Mouse (Mus musculus): Measurements from ENCODE around the gene Slc38a9.
"Not testable (repeated sequence)": the region's sequence is repeated elsewhere in the genome, so short reads cannot be mapped to it uniquely, and the experiment has no call there.

Gene Slc38a9

DNA sequence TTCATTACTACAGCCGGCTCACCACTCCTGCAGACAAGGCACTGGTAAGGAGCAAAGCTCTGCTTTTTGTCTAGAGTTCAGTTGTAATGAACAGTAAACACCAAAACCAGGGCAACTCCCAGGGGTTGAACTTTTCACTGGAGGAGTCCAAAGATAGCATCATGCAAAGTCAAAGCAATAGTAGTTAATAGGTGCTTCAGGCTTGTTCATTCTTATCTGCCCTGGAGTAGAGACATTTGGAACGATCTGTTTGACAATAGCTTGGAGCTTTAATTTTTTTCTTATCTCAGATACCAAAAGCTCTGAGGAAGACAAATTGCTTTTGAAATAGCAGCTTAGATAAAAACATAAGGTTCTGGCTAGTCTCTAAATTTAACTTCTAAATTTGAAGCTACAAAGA is 25.6 kb downstream of the Slc38a9 start:
- DNase-seq = no peak

- DNase-seq = no peak
Observed at GRCm38 (mm10) chr13:112692870-112693553, 32.5 kb downstream of the Slc38a9 start.

DNA sequence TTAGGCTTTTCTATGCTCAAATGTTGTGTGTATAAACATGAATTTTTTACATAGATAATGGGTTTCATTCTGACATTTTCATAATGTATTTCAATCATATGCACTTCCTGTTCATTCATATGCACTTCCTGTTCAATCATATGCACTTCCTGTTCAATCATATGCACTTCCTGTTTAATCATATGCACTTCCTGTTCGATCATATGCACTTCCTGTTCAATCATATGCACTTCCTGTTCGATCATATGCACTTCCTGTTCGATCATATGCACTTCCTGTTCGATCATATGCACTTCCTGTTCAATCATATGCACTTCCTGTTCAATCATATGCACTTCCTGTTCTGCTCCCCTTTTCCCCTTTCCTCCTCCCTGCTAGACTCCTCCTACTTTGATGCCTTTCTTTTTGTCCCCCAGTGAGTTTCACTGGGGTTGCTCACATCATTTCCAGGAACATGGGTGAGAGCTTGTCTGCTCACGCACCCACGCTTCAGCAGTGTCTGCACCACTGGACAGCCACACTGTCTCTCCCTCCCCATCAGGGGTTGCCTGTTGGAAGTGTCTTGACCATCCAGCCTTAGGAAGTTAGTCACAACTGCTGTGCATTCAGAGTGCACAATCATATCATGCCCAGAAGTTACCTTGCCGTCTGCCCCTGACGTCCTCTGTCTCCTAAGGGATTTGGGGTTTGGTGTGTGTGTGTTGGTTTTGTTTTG is 35.1 kb downstream of the Slc38a9 start:
- DNase-seq = no peak

DNA sequence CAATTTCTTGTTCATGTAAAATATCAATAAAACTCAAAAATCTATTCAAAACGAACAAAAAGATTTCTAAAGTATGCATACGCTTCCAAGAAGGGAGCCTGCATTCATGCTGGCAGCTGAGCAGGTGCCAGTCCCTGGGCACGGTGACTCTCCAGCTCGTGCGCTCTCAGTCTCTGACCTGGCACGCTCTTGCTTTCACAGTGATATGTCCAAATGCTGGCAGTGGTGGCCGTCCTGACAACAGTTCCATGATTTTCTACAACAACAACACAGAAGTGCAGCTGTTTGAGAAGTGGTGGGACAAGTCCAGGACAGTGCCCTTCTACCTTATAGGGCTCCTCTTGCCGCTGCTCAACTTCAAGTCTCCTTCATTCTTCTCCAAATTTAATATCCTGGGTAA is 40.7 kb downstream of the Slc38a9 start:
- DNase-seq = no peak

DNA sequence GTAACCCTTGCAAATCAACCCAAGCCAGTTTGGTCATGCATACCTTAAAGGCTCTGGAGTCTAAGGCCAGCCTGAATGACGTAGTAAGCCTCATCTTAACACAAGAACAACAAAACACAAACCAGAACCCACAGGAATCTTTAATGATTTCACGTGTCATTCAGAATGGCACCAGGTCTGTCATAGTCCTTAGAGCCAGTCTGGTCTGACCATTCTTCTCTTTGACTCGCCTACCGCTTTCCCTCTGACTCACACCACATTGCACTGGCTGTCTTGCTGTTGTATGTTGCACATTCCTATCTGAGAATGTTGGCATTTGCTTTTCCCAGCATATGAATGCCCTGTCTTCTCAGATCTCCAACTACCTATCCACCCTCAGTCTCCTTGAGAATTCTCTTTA is 45.8 kb downstream of the Slc38a9 start:
- no peak for DNase-seq

DNA sequence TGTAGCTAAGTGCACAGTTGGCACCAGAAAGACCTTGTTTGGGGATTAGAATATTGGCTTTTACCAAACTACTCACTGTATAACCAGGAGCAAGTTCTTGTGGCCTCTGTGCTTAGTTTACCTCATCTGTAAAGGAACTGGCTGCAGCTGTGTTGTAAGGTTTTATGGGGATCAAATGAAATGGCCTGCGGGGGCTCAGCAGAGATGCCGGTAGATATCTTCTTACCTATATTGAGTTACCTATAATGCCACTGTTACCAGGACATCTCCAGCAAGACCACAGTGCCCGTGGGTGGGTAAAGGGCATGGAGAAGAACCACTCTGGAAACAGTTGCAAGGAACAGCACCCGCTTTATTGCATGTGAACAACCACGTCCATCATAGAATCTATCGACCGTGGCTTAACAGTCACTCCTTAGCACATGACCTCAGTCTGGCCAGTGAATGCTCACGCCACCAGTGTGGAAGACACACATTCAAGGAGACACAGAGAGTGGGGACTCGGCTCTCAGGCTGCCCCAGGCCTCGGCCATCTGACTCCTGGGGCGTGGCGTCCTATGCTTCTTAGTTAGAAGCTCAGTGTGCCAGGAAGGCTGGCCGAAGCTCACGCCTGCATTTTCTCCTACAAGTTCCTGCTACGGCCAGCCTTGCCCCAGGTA is 59.7 kb downstream of the Slc38a9 start:
- no peak for DNase-seq

DNA sequence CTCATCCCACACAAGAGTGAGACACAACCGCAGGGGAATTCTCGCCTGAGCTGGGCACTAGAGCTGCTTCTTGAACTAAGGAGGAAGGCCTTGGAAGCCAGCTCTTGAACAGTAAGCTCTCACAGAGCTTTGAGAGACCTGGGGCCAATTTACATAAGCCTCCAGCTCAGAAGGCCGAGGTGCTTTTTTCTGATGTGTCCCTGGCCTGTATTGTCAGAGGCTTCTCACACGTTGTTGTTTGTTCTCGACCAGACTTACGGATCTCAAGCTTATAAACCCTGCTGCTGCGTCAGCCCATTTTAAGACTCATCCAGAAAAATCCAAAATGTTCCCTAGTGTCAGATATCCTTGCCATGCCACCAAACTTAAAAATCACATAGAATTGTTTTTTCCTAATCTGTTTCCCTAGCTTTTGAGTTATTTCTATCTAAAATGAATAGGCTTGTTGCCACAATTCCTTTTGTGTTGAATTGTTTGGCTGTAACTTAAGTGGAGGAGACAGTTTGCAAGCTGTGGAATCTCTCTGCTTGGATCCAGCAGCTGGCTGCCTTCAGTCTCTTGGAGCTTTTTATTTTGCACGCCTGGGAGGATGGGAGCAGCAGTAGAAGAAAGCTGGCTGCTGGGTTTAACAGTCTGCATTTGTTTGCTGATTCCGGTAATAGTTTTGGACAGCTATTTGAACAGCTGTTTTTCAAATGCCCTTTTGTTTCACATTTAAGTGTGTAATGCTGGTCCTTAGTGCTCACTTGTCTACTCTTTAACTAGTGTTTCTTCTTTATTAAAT is 61.6 kb downstream of the Slc38a9 start:
- DNase-seq = no peak

DNA sequence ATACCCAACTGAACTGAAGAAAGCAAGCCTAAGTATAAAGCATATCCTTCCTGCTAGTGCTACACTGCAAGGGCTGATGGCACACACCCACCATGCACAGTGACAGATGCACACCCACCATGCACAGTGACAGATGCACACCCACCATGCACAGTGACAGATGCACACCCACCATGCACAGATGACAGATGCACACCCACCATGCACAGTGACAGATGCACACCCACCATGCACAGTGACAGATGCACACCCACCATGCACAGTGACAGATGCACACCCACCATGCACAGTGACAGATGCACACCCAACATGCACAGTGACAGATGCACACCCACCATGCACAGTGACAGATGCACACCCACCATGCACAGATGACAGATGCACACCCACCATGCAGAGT is 63.7 kb downstream of the Slc38a9 start:
- not testable (repeated sequence) for DNase-seq

DNA sequence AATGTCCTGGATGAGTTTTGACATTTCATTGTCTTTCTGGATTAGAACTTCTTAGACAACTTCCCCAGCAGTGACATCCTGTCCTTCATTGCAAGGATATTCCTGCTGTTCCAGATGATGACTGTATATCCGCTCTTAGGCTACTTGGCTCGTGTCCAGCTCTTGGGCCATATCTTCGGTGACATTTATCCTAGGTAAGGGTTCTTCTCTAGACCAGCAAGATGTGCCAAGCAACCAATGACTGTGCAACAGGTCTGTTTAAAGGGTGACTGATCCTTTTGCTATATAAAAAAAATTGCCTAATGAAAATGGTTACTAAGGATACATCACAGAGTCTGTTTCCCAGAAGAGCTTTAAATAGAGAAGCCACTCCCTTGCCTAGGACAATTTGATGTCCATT is 65.5 kb downstream of the Slc38a9 start:
- no peak for DNase-seq

DNA sequence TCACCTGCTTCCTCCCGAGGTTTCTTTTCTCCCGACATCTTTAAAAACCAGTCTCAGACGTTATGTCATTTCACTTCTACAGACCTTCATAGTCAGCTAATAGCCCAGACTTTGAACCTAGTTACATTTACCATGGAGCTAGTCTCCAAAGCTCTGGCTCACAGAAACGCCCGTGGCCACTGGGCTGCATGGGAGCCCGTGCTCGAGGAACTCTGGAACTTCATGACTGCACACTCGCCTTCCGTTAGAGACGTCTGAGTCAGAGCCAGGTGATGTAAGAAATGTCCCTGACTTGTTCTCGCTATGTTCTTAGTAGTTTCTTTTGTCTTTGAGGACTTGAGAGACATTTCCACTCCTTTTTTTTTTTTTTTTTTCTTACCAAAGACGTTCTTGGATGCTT is 72.8 kb downstream of the Slc38a9 start:
- DNase-seq = no peak

DNA sequence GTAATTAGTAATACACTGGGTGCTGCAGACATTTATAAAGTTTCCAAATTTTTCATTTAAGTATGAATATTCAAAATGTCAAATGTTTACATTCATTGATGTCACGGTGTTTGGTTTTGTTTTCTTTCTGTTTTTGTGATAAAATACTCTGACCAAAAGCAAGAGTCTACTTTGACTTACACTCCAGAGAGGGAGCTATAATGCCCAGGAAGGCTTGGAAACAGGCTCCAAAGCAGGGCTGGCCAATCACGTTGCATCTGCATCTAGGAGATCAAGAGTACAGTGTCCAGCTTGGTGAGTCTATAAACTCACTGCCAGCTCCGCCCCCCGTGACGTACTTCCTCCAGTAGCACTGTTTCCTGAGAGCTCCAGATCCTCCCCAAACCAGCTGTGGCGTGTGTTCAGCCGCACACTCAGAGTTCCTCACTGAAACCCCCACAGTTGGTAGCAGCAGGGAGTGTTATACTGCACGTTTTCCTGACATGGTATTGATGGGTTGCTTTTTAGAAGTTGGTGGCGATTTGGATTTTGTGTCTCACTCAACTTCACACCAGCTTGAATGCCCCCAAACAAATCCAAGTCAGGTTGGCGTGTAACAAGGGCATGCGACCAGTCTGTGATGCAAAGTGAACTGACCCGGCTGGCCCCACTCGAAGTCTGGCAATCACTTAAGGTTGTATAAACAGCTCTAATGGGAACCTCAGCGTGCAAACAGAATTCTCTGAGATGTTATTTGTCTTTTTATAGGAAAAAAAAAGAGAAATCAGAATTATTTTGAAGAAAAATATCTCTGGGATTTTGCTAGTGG is 74.6 kb downstream of the Slc38a9 start:
- no peak for DNase-seq

DNA sequence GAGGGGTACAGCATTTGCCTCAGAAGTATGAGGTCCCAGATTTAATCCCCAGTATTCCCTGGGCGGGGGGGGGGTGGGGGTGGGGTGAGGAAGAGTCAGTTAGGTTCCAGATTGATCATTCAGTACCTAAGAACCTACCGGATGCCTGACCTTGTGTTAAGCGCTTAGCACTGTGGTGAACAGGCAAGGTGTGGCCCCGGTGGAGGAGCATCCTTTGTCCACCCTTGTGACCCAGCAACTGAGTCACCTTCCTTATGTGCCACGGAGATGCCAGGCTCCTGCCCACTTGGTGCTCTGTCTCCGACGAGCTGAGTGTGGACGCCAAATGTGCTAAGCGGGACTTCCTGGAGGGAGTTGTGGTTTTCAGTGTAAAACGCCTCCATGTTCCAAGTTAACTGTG is 75.9 kb downstream of the Slc38a9 start:
- DNase-seq = no peak

DNA sequence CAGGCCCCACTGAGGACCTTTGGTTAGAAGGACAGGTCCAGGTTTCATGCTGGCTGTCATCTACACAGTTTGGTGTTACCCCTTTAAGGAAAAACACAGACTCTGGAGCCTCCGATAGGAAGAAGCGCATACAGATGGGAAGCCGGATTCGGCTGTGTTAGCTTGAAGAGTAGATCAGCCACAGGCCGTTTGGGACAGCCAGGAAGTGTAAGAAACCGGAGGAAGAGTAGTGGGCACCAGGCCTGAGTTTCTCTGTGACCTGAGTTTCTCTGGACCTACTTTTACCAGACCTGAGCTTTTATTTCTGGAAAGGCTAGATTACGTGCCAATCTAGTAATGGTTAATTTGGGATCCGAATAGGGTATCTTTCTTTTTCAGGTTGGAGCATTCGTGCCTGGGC is 76.6 kb downstream of the Slc38a9 start:
- DNase-seq = no peak

DNA sequence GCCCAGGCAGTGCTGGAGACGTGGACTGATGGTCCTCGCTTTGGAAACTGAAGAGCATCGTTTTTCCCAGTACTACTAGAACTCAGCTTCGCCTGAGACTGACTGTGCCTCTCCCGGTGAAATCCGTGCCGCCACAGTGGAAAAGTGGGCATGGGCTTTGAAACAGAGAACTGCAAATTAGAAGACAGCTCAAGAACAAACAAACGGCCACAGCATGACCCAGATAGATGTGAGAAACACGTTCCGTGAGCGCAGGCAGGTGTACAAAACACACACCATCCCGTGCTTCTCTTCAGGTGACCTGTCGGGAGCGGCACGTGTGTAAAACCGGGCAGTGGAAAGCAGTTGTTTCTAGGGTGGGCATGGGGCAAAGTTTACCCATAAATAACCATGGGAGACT is 77.5 kb downstream of the Slc38a9 start:
- no peak for DNase-seq

DNA sequence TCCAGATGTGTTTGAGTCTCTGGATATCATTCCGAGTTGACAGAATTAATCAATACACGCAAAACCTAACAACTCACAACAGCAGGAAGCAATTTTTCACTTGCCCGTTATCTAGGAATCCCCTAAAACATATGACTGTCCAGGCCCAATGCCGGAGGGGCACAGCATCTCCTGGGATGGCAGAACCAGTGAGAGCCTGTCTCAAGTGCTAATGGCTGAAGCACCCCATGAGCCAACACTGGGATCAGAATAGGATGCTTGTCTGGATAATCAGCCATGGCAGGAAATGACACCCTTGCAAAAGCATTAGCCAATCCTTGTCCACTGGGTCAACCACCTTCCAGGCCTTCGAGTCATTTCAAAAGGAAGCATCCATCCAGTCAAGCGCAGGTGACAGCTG is 79.5 kb downstream of the Slc38a9 start:
- DNase-seq = no peak

DNA sequence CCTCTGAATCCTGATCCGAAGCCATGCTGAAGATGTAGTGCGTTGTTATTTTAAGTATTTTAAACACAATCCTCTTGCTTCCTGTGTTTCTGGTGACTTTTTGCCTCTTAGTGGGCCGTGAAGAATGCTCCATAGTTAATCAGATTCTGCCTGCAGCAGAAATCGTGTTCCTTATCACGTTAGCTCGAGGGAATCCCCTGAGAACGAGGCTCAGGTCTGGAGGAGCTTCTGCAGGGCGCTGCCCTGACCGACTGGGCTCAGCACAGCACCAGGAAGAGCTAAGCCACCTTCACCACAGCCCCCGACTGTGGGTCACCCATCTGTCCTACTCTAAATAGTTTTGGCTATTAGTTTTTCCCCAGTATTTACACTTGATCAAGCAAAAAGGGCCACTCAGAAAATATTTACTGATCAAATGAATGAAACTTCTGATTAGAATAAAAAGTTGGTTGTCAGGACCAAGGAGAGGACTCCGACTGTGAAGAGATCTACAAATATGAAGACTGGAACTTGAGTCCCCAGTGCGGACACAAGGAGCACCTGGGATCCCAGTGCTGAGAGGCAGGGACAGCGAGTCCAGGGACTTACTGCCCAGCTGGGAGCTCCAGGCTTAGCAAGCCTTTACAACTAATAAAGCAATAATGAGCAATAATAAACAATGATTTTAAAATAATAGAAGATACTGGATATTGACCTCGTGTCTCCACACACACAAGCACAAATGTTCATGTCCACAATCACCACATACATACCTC is 81.7 kb downstream of the Slc38a9 start:
- no peak for DNase-seq

- DNase-seq = no peak
Observed at GRCm38 (mm10) chr13:112743647-112744046, 83.1 kb downstream of the Slc38a9 start.

DNA sequence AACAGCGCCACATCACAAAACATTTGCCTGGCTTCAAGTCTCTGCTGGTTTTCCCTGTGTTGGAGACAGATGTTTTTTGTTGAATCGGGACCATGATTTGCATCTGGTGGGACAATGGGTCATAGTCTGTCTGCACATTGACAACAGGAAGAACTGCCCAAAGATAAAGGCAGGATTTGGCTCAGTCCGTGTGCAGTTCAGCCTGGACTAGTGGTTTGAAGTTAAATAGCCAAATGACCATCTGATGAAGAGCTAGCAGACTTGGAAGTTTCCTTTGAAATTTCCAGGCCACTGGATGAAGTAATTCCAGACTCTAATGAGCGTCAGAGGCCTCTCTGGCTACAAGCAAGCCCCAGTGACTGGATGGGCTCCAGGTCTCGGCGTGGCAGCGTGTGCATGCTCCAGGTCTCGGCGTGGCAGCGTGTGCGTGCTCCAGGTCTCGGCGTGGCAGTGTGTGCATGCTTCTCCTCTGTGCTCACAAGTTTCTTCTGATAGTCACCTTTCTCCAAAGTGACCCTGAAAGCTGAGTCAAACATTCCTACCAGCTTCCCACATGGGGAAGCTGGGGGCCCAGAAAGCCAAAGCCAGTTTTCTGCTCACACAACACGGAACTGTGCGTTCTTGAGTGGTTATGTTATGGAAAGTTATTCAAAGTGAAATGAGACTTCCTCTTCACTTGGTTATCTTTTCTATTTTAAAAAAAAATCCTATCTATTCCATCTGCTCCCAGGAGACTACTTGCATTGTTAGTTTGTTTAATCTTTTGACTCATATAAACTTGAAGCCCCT is 83.7 kb downstream of the Slc38a9 start:
- DNase-seq = peak; percentile 77 to 81

DNA sequence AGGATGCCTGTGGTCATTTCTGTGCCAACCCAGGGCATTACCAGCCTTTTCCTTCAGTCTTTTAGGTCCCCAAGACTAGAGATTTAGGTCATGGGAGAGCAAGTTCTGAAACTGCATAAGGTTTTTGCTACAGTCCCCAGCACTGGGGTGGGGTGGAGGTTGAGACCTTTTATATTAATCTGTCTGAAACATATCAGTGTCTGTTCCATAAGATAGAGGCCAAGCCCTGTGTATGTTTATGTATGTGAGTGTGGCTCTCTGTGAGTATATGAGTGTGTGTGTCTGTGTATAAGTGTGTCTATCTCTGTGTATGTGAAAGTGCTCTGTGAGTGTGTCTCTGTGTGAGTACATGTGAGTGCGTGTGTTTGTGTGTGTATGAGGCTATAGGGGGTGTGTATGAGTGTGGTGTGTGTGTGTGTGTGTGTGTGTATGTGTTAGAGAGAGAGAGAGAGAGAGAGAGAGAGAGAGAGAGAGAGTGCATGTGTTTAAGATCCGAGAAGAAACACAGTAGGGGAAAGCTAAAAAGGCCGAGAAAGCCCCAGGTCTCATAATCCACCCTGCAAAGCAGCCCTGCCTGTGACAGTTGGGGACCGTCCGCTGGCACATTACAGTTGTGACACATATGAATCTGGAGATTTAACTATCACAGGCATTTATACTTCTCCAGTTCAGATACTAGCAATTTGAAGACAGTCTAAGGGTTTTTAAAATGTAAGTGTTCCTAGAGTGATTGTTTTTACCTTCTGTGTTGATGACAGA is 85.6 kb downstream of the Slc38a9 start:
- no peak for DNase-seq

GRCm38 (mm10) chr13:112746695-112747055 is 86.1 kb downstream of the Slc38a9 start:
- DNase-seq = no peak

Measured in cerebellum, postnatal 14 days (tissue).